In the genomic region with DNA sequence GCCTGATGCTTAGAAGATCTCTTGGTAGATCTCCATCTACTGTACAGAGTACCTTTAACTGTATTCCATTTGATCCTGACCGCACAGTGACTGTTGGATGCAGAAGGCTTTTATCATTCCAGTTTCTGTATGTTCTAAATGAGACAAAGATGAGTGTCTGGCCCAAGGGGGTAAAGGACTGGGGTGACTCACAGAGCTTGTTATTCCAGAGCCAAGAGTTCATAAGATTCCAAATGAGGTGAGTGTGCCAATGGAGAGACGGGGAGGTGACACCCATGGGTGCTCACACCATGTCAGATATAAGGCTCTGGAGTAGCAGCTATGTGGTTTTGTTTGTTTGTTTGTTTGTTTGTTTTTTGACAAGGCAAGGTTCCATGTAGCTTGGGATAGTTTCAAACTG, we compare ENCODE assay signal across 14 mouse cellular contexts. TPM values are rescaled to one million over a fixed set of nuclear protein-coding genes. Genes with fewer than 3 reads are reported as not detected.
A peak's percentile ranks its signal among the peaks of the same experiment; 100 is the strongest.
DNase-seq lines count a peak whose midpoint lies in the region; ATAC-seq and TF ChIP-seq lines count a peak whose summit lies in the region.
"Had no signal": no experiment of that assay in that cellular context is flagged by ENCODE, and none has a peak within 500 bp of the region (broad histone marks: within the 10 kb centered on the region; RNA-seq: fewer than 3 reads in every experiment).

No protein-coding gene starts in this region.

- H3K9ac ChIP-seq in heart, embryonic 16.5 days (ENCODE audit: low read length) = no peak overlapping the region
- no peak overlapping the region for H3K9ac ChIP-seq in kidney, postnatal 0 days (ENCODE audit: low read depth, low read length)
- H3K9ac ChIP-seq: embryonic facial prominence, embryonic 15.5 days; hindbrain, embryonic 12.5 days had no signal

- no peaks in the 10 kb centered on the region for H3K9me3 ChIP-seq in heart, embryonic 16.5 days (replicated peaks; ENCODE audit: control insufficient read depth, low read length)
- H3K9me3 ChIP-seq in kidney, postnatal 0 days (replicated peaks; ENCODE audit: low read length) = no peaks in the 10 kb centered on the region
- H3K9me3 ChIP-seq: embryonic facial prominence, embryonic 15.5 days; hindbrain, embryonic 12.5 days had no signal

- WGBS in heart, embryonic 16.5 days = 91% methylated on average over 2 of the region's 2 CpGs
- WGBS in kidney, postnatal 0 days = 80% methylated on average over 2 of the region's 2 CpGs

- ATAC-seq in heart, embryonic 16.5 days (replicated peaks; ENCODE audit: extremely low read depth, insufficient read depth, low FRiP score) = no peak
- no peak for ATAC-seq in kidney, postnatal 0 days (replicated peaks; ENCODE audit: low FRiP score, low read depth)
- ATAC-seq: inflammation-experienced regulatory T-cells, adult 6 months had no signal

- TF ChIP-seq POLR2A in embryonic fibroblast, embryonic 13.5 days (IDR thresholded peaks at IDR 0.05; ENCODE audit: low read depth, low read length) = no peak

- DNase-seq in heart, postnatal 10 days = no peak
- DNase-seq in kidney, postnatal 0 days (ENCODE audit: low spot score) = no peak
- DNase-seq in kidney, adult 11 months = no peak
- DNase-seq in 3T3-L1 (ENCODE audit: low read depth, low spot score) = peak; percentile 63
- no peak for DNase-seq in yolk sac, embryonic 10.5 days (ENCODE audit: low spot score)
- DNase-seq: cerebellum, postnatal 10 days; liver; lung, adult 2 months had no signal

- H3K27ac ChIP-seq in heart, embryonic 16.5 days (ENCODE audit: low read length) = peak overlapping the region; percentile 47
- peak overlapping the region; percentile 57 for H3K27ac ChIP-seq in kidney, postnatal 0 days
- H3K27ac ChIP-seq in embryonic fibroblast, embryonic 13.5 days (ENCODE audit: insufficient read depth, low read length) = peak overlapping the region; percentile 78
- H3K27ac ChIP-seq: hindbrain, embryonic 12.5 days; layer of hippocampus, adult 2 months had no signal

- intact Hi-C loops in heart, postnatal 10 days (cut with DNase I) = no loop called here

- no peak overlapping the region for H3K4me3 ChIP-seq in heart, embryonic 16.5 days (ENCODE audit: low read length)
- no peak overlapping the region for H3K4me3 ChIP-seq in kidney, postnatal 0 days (replicated peaks; ENCODE audit: low read depth, low read length)
- H3K4me3 ChIP-seq in embryonic fibroblast, embryonic 13.5 days (ENCODE audit: insufficient read depth, low read length) = no peak overlapping the region
- H3K4me3 ChIP-seq: embryonic facial prominence, embryonic 15.5 days; hindbrain, embryonic 12.5 days; layer of hippocampus, adult 2 months had no signal

- H3K36me3 ChIP-seq in heart, embryonic 16.5 days (ENCODE audit: control insufficient read depth, insufficient read depth) = no peaks in the 10 kb centered on the region
- no peaks in the 10 kb centered on the region for H3K36me3 ChIP-seq in kidney, postnatal 0 days (ENCODE audit: insufficient read depth, low read length)
- H3K36me3 ChIP-seq: embryonic facial prominence, embryonic 15.5 days; hindbrain, embryonic 12.5 days had no signal

- H3K4me2 ChIP-seq in heart, embryonic 16.5 days (ENCODE audit: low read depth, low read length) = no peak overlapping the region
- no peak overlapping the region for H3K4me2 ChIP-seq in kidney, postnatal 0 days (ENCODE audit: low read length)
- H3K4me2 ChIP-seq: embryonic facial prominence, embryonic 15.5 days; hindbrain, embryonic 12.5 days had no signal

- H3K4me1 ChIP-seq in heart, embryonic 16.5 days (ENCODE audit: control insufficient read depth, insufficient read depth, low read length) = peaks cover 4% of the 10 kb centered on the region; the same call in 1 of the 2 replicates
- 0 out of 2 replicates have a peak, but pooled peaks cover 7% of the 10 kb centered on the region for H3K4me1 ChIP-seq in kidney, postnatal 0 days (replicated peaks; ENCODE audit: insufficient read depth, low read length)
- peaks cover 11% of the 10 kb centered on the region for H3K4me1 ChIP-seq in embryonic fibroblast, embryonic 13.5 days (ENCODE audit: control insufficient read depth, insufficient read depth, low read length)
- H3K4me1 ChIP-seq: hindbrain, embryonic 12.5 days had no signal

- TF ChIP-seq CTCF in kidney, postnatal 0 days (IDR thresholded peaks at IDR 0.05; ENCODE audit: low read depth) = no peak
- TF ChIP-seq CTCF in embryonic fibroblast, embryonic 13.5 days (IDR thresholded peaks at IDR 0.05; ENCODE audit: borderline replicate concordance, insufficient read depth, low read length) = no peak

- H3K27me3 ChIP-seq in heart, embryonic 16.5 days (ENCODE audit: control insufficient read depth, insufficient read depth, low read length) = no peaks in the 10 kb centered on the region
- no peaks in the 10 kb centered on the region for H3K27me3 ChIP-seq in kidney, postnatal 0 days (ENCODE audit: insufficient read depth, low read length)
- H3K27me3 ChIP-seq: embryonic facial prominence, embryonic 15.5 days had no signal

RNA-seq across cellular contexts. Expression of a gene that starts 54.8 kb away (rescaled TPM):
- polyA plus RNA-seq in heart, embryonic 16.5 days (2015; fragmentation: Nextera tagmentation; extraction: Ambion mirVana) = 39.5 and 49.2 TPM in 2 replicates
- total RNA-seq in heart, postnatal 10 days (2021) = 100 to 1,000 TPM; 139 to 218 TPM
- 12.5 and 14.5 TPM in 2 replicates for polyA plus RNA-seq in kidney, postnatal 0 days (2015; fragmentation: Nextera tagmentation; extraction: Ambion mirVana)
- polyA plus RNA-seq in embryonic fibroblast, embryonic 13.5 days (2011; ENCODE audit: insufficient read length, low read depth, missing spikeins) = 73.4 and 86.8 TPM in 2 replicates
